Mouse (Mus musculus): ENCODE results near the gene Olfr54.
"Not testable (repeated sequence)": the region's sequence is repeated elsewhere in the genome, so short reads cannot be mapped to it uniquely, and the experiment has no call there.

Olfr54 gene

DNA sequence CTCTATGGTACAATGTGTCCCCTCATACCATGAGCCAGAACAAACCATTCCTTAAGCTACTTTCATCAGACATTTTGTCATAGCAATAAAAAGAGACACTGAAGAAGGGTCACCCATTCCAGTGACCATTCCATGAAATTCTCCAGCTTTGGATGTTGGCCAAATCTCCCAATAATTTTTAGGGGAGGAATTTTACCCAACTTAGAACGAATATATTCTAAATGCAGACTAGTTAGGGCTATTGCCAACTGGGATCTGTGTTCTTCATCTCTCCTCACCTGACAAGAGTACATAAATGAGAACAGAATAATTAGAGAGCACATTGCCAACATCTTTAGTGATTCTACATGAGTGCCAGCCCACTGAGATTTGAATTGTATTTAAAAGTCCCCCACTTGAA lies at the start of gene Olfr54:
Gene Olfr54 (plus strand): TSS at position 301 of the 400 bp plus-strand sequence.
- DNase-seq (ENCODE audit: low read depth, low spot score) = no peak

DNA sequence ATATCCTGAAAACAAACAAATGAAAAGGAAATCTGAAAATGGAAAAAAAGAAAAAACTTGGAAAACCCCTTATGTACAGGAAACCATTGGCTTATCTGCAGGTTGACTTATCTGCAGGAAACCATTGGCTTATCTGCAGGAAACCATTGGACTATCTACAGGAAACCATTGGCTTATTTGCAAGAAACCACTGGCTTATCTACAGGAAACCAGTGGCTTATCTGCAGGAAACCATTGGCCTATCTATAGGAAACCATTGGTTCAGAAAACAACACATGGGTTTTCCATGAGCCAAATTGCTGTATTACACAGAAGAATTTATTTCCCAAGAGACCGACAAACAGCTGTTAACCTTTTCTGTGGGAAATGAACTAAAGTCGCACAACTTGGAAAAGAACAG lies 49.1 kb upstream of the Olfr54 start:
- no peak for DNase-seq (ENCODE audit: low read depth, low spot score)

DNA sequence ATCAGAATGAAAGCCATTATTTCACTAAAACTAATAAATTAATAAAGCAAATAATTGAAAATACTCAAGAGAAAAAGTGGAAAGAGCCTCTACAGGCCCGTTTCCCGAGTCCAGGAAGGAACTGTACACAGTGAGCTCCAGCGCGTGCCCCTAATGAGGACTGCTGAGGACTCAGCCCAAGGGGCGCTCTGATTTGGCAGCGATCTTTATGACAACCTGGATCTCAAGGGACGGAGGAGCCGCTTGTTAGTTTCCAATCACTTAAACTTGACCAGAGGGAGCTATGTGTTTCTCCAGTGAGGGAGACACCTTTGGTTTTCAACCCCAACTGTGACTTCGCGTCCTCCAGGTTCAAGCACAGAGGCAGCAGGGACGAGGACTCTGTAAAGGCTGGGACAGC lies 47.8 kb upstream of the Olfr54 start, which contains the start of gene Olfr1378:
Gene Olfr1378 (plus strand): TSS at position 301 of the 400 bp plus-strand sequence.
- no peak for DNase-seq (ENCODE audit: low read depth, low spot score)

DNA sequence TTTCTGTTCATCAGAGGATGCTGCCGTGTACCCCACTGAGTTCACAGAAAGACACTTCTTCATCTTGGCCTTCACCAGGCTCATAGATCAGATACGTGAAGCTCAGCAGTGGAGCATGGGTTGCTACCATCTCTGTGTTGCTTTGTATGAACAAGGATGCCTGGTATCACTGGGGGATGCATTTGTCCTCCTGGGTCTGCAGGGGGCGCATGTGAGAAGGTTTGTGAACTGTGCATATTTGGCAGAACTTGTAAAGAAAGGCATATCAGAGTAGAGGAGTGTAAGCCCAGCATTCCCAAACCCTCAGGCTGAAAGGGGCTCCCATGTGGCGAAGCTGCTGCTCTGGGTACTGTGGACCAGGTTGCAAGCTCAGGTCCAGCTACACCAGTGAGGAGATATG lies 36.8 kb upstream of the Olfr54 start:
- peak; percentile 3 for DNase-seq (ENCODE audit: low read depth, low spot score)

DNA sequence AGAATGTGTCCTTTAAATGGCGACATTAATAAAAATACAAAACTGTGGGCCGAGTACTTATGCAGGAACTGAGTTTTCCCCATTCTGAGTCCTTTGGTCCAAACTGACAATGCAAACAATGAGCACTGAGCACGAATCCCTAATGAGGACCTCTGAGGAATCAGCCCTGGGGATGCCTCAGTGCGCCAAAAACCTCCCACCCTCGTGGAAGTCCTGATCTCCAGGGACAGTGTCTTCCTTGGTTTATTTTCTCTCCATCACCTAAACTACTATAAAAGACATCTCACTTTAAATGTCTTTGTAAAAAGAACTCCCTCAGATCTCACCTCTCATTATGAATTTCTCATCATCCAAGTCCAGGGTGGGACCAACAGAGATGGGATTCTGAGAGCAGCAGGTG lies 32.4 kb upstream of the Olfr54 start, which contains the start of gene Olfr1377:
Gene Olfr1377 (plus strand): TSS at position 301 of the 400 bp plus-strand sequence.
- no peak for DNase-seq (ENCODE audit: low read depth, low spot score)

DNA sequence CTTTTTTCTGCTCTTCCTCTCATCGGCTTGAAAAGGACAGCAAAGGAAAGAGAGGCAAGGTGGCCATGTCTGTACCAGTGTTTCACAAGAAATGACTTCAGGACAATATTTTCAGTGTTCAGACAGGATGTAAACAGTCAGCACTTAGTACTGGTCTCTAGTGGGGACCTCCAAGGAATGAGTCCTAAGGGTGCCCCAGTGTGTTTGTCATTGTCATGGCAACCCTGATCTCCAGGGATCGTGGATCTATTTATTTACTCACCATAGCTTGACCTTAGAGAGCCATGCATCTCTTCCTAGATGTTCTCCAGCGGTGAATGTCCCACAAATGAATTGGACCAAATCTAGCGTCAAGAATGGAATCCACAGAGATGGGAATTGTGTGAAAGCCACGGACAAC lies 10.7 kb upstream of the Olfr54 start, which contains the start of gene Olfr51:
Gene Olfr51 (plus strand): TSS at position 301 of the 400 bp plus-strand sequence.
- no peak for DNase-seq (ENCODE audit: low read depth, low spot score)

DNA sequence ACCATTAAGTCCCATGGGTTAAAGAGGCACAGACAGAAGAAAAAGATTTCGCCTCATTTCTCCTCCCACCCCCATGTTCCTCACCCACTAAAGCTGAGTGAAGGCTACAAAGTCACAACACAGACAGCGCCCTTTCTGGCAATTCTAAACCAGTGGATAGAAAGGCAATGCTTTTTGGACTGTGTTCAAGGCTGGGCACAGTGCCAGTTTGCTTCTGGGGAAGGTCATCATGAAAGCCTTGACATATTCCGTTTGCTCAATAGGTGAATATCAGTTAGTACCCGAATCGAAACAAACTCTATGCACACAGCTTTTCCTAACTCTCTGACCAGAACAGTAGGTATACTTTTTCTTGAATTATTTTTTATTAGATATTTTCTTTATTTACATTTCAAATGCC lies 2.2 kb upstream of the Olfr54 start:
- peak; percentile 1 for DNase-seq (ENCODE audit: low read depth, low spot score)

DNA sequence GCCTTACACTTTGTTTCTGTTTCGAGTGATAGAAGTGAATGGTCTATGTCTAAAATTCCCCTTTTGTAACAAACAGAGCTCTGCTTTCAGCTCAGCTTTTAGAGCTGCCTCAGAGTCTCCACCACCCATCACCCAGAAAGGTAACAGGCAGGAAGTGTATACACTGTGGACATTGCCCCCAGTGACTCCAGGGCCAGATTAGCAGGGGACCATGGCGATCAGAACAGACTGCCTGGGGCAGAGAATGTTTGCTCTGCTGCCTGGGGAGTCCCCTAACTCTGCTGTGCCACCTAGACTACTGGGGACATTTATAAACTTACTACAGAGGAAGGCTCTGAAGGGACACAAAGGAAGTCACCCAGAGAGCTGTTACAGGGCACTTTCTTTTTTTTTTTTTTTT lies 2.3 kb downstream of the Olfr54 start:
- DNase-seq (ENCODE audit: low read depth, low spot score) = no peak

DNA sequence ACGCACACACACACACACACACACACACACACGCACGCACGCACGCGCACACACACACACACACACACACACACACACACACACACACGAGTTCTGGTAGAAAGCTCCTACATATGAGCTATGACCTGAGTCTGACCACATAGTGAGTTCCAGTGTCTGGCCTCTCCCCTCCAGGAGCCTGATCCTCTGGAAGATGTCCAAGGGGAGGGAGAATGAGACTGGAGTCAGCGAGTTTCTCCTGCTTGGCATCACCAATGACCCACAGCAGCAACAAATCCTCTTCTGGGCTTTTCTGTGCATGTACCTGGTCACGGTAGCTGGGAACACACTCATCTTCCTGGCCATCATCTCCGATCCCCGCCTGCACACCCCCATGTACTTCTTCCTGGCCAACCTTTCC lies 12.8 kb downstream of the Olfr54 start:
- not testable (repeated sequence) for DNase-seq (ENCODE audit: low read depth, low spot score)

DNA sequence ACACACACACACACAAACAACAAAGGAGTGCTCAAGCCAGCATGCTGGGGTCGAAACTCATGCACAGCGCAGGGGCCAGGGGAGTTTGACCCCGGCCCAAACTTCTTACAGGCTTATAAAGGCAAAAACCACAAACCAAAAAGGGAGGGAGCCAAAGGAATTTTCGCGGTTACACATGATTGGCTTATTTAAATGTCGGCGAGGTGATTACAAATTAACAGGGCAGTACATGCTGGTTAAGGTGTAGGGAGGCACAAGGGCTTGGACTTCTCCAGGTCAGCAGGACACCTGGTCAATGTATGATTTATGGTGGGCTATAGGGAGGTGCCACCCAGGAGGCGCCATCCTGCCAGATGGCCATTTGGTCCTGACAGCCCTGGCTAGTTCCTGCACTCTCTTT lies 15.3 kb downstream of the Olfr54 start:
- DNase-seq (ENCODE audit: low read depth, low spot score) = not testable (repeated sequence)

DNA sequence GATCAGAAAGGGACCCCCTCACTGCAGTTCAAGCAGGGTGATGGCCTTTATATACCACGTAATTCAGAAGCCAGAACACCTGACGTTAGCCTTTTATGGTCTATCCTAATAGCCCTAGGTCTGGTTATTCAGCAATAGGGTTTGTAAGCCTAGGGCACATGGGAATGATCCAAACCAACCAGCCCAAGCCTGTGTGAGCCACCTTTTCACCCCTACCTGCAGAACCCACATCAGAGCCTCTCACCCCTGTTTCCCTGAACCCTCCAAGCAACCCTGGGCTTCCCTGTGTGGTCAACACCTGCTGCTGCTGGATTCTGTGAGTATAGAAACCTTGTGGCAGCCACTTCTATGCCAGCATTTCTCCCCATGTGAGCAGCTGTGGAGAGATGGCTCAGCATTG lies 16.2 kb downstream of the Olfr54 start:
- no peak for DNase-seq (ENCODE audit: low read depth, low spot score)

DNA sequence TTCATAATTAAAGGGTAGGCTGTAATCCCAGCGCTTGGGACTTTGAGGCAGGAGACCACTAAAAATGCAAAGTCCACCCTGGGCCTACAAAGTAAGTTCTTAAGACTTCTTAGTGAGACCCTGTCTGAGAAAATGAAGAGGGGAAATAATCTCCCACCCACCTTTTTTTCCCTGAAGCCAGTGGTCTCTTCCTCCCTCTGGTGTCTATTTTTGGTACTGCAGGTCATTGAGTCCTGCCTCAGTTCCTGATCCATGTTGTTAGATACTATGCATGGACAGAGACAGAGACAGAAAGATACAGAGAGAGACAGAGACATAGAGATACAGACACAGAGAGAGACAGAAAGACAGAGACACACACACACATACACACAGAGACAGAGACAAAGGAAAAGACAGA lies 18.8 kb downstream of the Olfr54 start:
- peak; percentile 22 for DNase-seq (ENCODE audit: low read depth, low spot score)

DNA sequence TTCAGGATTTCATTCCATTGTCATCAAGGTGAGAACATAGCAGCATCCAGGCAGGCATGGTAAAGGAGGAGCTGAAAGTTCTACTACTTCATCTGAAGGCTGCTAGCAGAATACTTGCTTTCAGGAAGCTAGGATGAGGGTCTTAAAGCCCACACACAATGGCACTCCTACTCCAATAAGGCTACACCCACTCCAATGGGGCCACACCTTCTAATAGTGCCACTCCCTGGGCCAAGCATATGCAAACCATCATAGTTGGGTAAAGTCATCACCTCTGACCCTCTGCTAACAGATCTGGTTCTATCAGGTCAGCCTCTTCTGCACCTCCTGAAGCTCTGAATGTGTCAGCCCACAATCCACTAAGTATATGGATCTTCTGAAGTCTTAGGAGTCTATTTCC lies 20.1 kb downstream of the Olfr54 start:
- DNase-seq (ENCODE audit: low read depth, low spot score) = not testable (repeated sequence)

DNA sequence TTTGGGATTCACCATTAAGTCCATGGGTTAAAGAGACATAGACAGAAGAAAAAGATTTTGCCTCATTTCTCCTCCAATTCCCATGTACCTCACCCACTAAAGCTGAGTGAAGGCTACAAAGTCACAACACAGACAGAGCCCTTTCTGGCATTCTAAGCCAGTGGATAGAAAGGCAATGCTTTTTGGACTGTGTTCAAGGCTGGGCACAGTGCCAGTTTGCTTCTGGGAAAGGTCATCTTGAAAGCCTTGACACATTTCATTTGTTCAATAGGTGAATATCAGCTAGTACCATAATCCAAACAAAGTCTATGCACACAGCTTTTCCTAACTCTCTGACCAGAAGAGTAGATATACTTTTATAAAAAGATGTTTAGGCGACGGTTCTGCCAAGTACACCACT lies 21.9 kb downstream of the Olfr54 start:
- DNase-seq (ENCODE audit: low read depth, low spot score) = no peak

DNA sequence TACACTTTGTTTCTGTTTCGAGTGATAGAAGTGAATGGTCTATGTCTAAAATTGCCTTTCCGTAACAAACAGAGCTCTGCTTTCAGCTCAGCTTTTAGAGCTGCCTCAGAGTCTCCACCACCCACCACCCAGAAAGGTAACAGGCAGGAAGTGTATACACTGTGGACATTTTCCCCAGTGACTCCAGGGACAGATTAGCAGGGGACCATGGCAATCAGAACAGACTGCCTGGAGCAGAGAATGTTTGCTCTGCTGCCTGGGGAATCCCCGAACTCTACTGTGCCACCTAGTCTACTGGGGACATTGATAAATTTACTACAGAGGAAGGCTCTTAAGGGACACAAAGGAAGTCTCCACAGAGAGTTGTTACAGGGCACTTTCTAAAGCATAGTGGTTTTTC lies 30.7 kb downstream of the Olfr54 start:
- not testable (repeated sequence) for DNase-seq (ENCODE audit: low read depth, low spot score)

DNA sequence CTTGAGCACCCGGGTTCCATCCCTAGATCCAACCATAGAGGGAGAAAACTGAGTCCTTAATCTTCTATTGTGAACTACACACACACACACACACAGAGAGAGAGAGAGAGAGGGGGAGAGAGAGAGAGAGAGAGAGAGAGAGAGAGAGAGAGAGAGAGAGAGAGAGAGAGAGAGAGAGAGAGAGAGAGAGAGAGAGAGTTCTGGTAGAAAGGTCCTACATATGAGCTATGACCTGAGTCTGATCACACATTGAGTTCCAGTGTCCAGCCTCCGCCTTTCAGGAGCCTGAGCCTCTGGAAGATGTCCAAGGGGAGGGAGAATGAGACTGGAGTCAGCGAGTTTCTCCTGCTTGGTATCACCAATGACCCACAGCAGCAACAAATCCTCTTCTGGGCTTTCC lies 33.8 kb downstream of the Olfr54 start, which contains the start of gene Olfr1375:
Gene Olfr1375 (plus strand): TSS at position 301 of the 400 bp plus-strand sequence.
- not testable (repeated sequence) for DNase-seq (ENCODE audit: low read depth, low spot score)

DNA sequence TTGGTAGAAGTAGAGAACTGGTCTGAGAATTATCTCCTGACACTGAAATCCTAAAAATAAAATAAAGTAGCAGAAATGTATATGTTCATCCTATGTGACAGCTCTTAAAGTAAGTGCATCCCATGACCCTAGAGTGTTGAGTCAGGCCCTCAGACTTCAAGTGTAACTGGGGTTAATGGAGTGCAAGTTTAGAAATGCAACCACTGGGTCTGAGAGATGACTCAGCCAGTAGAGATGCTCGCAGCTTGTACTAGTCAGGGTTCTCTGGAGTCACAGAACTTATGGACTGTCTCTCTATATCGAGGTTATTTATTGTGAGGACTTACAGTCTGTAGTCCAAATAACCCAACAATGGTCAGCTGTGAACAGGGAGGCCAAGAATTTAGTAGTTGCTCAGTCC lies 37.6 kb downstream of the Olfr54 start:
- DNase-seq (ENCODE audit: low read depth, low spot score) = no peak

DNA sequence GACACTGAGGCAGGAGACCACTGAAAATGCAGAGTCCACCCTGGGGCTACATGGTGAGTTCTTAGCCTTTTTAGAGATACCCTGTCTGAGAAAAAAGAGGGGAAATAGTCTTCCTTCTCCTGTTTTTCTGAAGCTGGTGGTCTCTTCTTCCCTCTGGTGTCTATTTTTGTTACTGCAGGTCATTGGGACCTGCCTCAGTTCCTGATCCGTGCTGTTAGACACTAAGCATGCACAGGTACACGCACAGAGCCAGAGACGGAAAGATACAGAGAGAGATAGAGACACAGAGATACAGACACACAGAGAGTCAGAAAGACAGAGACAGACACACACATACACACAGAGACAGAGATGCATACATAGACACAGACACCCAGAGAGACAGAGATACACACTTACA lies 39.2 kb downstream of the Olfr54 start:
- DNase-seq (ENCODE audit: low read depth, low spot score) = no peak

DNA sequence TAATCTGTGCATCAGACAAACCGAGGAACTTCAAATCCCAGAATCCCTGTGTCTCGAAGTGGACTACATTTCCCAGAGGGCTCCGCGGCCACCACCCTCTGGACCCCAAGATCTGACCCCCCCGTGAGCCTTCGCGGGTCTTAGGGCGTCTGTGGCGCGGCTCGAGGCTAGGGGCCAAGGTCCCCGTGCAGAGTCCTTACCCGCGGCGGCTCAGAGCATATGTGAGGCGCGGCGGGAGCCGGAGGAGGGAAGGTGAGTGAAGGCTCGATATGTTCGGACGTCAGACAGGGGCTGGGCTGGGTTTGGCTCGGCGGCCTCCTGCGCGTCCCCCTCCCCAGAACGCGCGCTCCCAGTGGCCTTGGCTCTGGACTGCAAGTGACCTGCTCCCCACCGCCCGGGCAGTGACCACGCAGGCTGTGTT lies 45.1 kb downstream of the Olfr54 start, which contains the start of gene Zfp354a:
Gene Zfp354a (plus strand): TSS at position 107 of the 421 bp plus-strand sequence.
- peak; percentile 95 for DNase-seq (ENCODE audit: low read depth, low spot score)

DNA sequence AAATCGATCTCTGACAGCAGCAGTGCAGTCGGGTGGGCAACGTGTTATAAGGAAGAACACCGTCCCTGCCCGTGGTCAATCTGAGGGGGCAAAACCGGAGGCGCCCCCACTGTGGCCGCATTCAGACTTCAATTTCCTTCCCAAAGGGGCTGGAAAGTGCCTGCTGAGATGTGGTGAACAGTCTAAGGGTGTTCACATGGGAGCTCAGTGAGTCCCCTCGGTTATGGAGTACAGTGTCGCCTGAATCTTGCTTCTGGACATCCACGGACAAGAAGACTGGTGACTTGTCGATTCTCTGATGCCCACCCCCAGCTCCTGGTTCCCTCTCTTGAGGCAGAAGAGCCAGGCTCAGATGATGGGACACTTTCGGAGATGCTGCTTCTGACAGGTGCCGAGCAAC lies 45.6 kb downstream of the Olfr54 start:
- no peak for DNase-seq (ENCODE audit: low read depth, low spot score)

DNA sequence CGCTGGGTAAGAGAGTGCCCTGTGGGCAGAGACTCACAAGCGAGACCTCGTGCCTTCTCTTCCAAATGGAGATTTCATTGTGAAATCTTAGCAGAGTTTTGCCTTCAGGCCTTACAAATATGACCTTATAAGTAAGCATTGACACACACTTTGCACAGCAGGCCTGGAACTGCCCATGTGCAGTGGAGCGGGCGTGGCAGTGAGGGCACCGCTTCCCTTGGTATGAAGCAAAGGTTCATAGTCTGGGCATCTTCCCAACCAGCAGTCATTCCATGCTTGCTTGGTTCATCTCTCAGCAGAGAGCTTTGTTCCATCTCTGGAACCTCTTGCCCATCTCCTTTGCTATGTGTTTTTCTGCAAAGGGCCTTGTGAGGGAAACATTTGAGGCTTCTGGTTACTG lies 46.9 kb downstream of the Olfr54 start:
- DNase-seq (ENCODE audit: low read depth, low spot score) = no peak

DNA sequence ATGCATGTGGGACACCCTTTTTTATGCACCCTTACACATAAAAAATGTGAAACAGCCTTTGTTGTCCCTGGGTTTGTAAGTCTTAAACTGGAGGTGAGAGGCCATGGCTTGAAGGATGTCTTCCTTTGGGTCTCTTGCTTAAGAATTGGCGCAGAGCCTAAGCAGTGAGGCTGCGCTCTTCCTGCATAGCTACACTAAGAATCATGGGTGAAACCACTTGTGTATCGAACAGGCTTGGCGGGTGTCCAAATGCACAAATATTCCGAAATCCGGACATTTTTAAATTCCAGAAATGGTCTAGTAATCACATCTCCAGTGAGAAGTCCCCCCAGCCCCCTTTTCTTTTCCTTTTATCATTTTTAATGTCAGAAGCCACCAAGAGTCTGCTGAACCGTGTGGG lies 49.2 kb downstream of the Olfr54 start:
- no peak for DNase-seq (ENCODE audit: low read depth, low spot score)

DNA sequence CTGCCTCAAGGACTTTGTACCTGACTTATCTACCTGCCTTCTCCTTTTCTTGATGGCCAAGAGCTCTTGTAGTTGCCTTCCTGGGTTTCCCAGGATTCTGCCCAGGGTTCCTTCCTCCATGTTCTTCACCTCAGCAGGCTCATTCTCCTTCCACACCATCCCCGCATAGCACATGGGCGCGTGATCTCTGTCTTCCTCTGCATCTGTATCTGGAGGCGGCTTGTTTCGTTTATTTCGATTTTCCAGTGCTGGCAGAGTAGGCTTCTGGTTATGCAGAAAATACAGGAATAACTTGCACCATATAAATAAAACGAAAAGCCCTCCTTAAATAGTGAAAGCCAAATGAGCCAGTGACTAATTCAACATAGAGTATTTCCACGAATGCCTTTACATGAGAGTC lies 49.8 kb downstream of the Olfr54 start:
- peak; percentile 75 for DNase-seq (ENCODE audit: low read depth, low spot score)
